Mouse (Mus musculus) heart, postnatal 0 days (tissue): Measurements from ENCODE around the gene Dyrk1a. TPM values are rescaled to one million over a fixed set of nuclear protein-coding genes. Genes with fewer than 3 reads are reported as not detected.
A peak's percentile ranks its signal among the peaks of the same experiment; 100 is the strongest.

Source experiments
- ATAC-seq: fragments of 200-750 bp; cut with Nextera tagmentation; 2 replicates; pipeline ENCODE4 v1.8.0; 2017; ENCODE audit warnings: low read depth, moderate number of reproducible peaks, moderate library complexity; ENCODE audit not compliant: insufficient read depth
- DNase-seq: peaks from one replicate; pipeline ENCODE4 v3.0.0-alpha.2; 2016; ENCODE audit warnings: low spot score
- H3K27ac ChIP-seq: fragments of 300-500 bp; sonication (generic); 2 replicates; pipeline ENCODE4 v1.5.1; 2014; ENCODE audit warnings: low read depth, mild to moderate bottlenecking
- H3K27me3 ChIP-seq: fragments of 300-500 bp; sonication (generic); 2 replicates; pipeline ENCODE4 v1.6.1; 2014; ENCODE audit warnings: low read length, mixed read lengths; ENCODE audit not compliant: control insufficient read depth, insufficient read depth
- H3K36me3 ChIP-seq: fragments of 300-500 bp; sonication (generic); replicated peaks from 2 replicates; pipeline ENCODE4 v1.6.1; 2014; ENCODE audit warnings: low read length, mixed read lengths; ENCODE audit not compliant: control insufficient read depth, insufficient read depth
- H3K4me1 ChIP-seq: fragments of 300-500 bp; sonication (generic); 2 replicates; pipeline ENCODE4 v1.6.1; 2014; ENCODE audit warnings: antibody characterized with exemption; ENCODE audit not compliant: control insufficient read depth, insufficient read depth
- H3K4me2 ChIP-seq: fragments of 300-500 bp; sonication (generic); 2 replicates; pipeline ENCODE4 v1.6.1; 2014; ENCODE audit warnings: low read depth, mild to moderate bottlenecking, low read length, moderate library complexity
- H3K4me3 ChIP-seq: fragments of 300-500 bp; sonication (generic); 2 replicates; pipeline ENCODE4 v1.5.1; 2014; ENCODE audit warnings: low read depth, low read length
- H3K9ac ChIP-seq: fragments of 300-500 bp; sonication (generic); replicated peaks from 2 replicates; pipeline ENCODE4 v1.6.1; 2014; ENCODE audit warnings: low read depth, low read length, mixed read lengths
- H3K9me3 ChIP-seq: fragments of 300-500 bp; sonication (generic); replicated peaks from 2 replicates; pipeline ENCODE4 v1.6.1; 2016; ENCODE audit warnings: low read length; ENCODE audit not compliant: control insufficient read depth
- CTCF ChIP-seq: IDR thresholded peaks from 2 replicates; pipeline ENCODE4 v1.5.1; 2016; ENCODE audit warnings: antibody characterized with exemption, control low read depth, low read depth
- EP300 ChIP-seq: IDR thresholded peaks from 2 replicates; pipeline ENCODE4 v1.6.1; 2016; ENCODE audit warnings: antibody characterized with exemption, low read depth
- WGBS: fragments of 180-500 bp; shearing (Covaris S2); extraction: QIAGEN DNeasy Blood & Tissue Kit; methylation state at CpG from one replicate; pipeline ENCODE4 v1.1.7; 2014; 5-methylcytosine and 5-hydroxymethylcytosine counted together
- polyA plus RNA-seq: library from polyadenylated mRNA; unstranded; fragments of >200 nt; fragmentation: Nextera tagmentation; extraction: Ambion mirVana; gene quantifications from 2 replicates; pipeline ENCODE4 v1.2.1, GENCODE M21; 2015
- total RNA-seq: library from RNA; depleted of rRNA; stranded (reverse); fragments of >200 nt; gene quantifications from 2 replicates; pipeline ENCODE4 v1.2.3, GENCODE M21; 2014; ENCODE audit warnings: low replicate concordance

Gene Dyrk1a
- total and polyA plus RNA-seq, 2 experiments from 2014 or later: 7.7 to 55.2 TPM

DNA sequence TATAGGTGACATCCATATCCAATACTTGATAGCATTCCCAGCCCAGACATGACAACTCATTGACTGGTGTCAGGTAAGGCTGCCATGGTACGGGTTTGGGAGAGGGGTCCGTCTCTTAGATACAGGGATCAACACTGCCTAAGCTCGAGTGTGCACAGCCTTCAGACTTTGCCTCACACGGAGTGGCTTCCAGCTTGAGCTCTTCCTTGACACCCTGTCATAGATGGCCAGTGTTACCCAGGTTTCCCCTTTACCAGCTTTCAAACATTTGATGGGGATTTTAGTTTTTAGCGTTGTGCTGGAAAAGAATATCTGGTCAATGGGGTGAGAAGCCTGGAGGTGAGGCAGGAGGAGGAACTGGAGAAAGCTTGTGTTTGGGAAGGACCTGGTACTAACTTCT lies 2.1 kb upstream of the Dyrk1a start:
- 66% methylated on average over 5 of the region's 5 CpGs for WGBS
- 0 out of 2 replicates have a peak overlapping the region, but pooled peaks have one; percentile 75 for H3K9ac ChIP-seq
- H3K4me3 ChIP-seq: no peak overlapping the region
- H3K4me2 ChIP-seq: peak overlapping the region; percentile 52
- TF ChIP-seq EP300: no peak
- no peak for ATAC-seq
- no peaks in the 10 kb centered on the region for H3K9me3 ChIP-seq
- peak overlapping the region; percentile 100 for H3K27ac ChIP-seq
- no peak for DNase-seq
- H3K36me3 ChIP-seq: no peaks in the 10 kb centered on the region
- no peaks in the 10 kb centered on the region for H3K27me3 ChIP-seq
- H3K4me1 ChIP-seq: peaks cover 7% of the 10 kb centered on the region

DNA sequence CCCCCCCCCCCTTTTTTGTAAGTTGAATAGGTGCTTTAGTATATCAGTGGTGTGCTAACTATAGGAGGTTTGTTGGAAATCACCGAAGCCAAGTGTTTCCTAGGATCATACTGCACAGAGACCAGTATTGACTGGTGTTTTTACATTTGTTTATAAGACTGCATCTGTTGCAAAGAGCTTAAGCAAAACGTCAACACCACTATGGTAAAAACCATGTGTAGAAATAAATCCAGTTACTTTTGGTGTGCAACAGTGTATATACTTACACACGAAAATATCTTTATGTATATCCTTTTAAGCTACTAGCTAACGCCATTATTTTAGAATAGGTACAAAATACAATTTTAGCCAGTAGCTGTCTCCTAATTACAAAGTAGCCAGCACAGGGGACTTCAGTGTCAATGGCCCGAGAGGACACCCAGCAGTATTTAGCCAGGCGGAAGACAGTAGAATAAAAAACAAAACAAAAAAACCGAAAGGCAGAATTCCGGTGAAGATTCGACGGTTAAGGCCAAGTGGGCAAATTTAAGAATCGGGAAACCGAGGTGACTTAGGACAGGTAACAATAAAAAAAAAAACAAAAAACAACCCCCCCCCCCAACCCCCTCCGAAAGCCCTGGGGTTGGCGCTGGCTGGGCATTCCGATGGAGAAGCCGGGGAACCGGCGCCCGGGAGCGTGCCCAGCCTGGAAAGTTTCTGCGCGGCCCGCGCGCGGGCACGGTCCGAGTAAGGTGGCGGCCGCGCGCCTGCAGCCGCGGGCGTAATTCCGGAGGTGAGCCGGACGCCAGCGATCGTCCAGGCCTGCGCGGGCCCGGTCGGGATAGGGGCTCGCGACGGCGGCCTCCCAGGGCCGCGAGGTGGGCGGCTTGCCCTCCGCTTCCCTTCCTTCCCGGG lies 1.2 kb upstream of the Dyrk1a start:
- Histone ChIP-seq H3K4me1 (peaks cover 15% of the 10 kb centered on the region), H3K9me3 (no peaks in the 10 kb centered on the region), H3K36me3 (no peaks in the 10 kb centered on the region), H3K27ac (peak overlapping the region; percentile 100), H3K9ac (peak overlapping the region; percentile 75), H3K4me3 (peak overlapping the region; percentile 95), H3K4me2 (peak overlapping the region; percentile 52), H3K27me3 (no peaks in the 10 kb centered on the region)
- 1% methylated on average over 42 of the region's 53 CpGs for WGBS
- TF ChIP-seq CTCF (no peak), EP300 (no peak)
- DNase-seq (peak; percentile 83), ATAC-seq (peak; percentile 79)

- H3K9ac ChIP-seq: peak overlapping the region; percentile 100
- H3K9me3 ChIP-seq: no peaks in the 10 kb centered on the region
- no peaks in the 10 kb centered on the region for H3K36me3 ChIP-seq
- no peaks in the 10 kb centered on the region for H3K27me3 ChIP-seq
- DNase-seq (peak; percentile 56), ATAC-seq (peak; percentile 1; the same call in 1 of the 2 replicates)
- TF ChIP-seq CTCF: no peak
- TF ChIP-seq EP300: no peak
- WGBS: 0% methylated on average over 57 of the region's 88 CpGs
- peak overlapping the region; percentile 95 for H3K4me3 ChIP-seq
- peak overlapping the region; percentile 100 for H3K27ac ChIP-seq
- peaks cover 33% of the 10 kb centered on the region for H3K4me1 ChIP-seq
- H3K4me2 ChIP-seq: peak overlapping the region; percentile 66
Observed at GRCm38 (mm10) chr16:94570361-94571041, 691 bp downstream of the Dyrk1a start.

DNA sequence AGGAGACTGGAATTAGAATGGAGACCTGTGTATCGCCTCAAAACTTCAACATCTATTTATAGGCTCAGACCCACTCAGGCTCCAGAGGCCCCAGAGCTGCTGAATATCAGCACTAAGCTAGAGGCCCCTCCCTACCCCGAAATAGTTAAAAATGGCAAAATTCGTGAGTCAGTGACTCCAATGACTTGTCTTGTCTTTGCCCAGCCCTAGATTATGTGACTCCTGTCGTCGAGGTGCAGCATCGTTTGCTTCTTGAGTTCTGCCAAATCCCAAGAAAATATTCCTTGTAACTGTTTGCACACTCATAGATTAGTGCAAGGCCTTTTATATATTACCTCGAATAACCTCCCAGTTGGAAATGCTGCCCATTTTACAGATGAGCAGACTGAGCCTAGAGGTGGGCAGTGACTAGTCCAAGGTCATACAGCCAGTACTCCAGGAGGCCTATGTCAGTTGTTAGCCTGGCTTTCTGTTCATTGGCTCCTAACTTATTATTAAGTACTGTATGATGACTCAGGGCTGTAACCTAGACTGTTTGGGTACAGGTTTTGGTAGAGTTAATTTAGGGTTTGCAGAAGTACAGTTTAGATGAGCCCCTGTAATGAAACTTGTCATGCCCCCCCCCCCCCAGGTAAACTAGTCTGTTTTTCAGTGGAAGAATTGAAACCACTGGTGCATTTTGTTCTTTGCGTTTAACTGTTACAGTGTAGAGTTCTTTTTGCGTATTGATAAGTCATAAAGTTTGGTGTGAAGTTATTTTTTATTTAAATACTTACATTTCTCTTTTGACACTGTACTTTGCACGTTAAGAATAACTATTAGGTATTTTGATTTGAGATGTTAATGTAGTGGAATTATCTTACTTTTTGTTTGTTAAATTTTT lies 1.5 kb downstream of the Dyrk1a start:
- WGBS: 16% methylated on average over 10 of the region's 10 CpGs
- peak; percentile 62 for DNase-seq
- H3K36me3 ChIP-seq: no peaks in the 10 kb centered on the region
- H3K4me1 ChIP-seq: peaks cover 41% of the 10 kb centered on the region
- H3K27me3 ChIP-seq: no peaks in the 10 kb centered on the region
- H3K9me3 ChIP-seq: no peaks in the 10 kb centered on the region
- peak overlapping the region; percentile 95 for H3K4me3 ChIP-seq
- H3K4me2 ChIP-seq: peak overlapping the region; percentile 66
- H3K27ac ChIP-seq: peak overlapping the region; percentile 100
- no peak for ATAC-seq
- TF ChIP-seq EP300 (no peak), CTCF (no peak)
- H3K9ac ChIP-seq: peak overlapping the region; percentile 100

GRCm38 (mm10) chr16:94572422-94572821 lies 2.6 kb downstream of the Dyrk1a start:
- 6% methylated on average over 2 of the region's 2 CpGs for WGBS
- H3K36me3 ChIP-seq: no peaks in the 10 kb centered on the region
- H3K9me3 ChIP-seq: no peaks in the 10 kb centered on the region
- DNase-seq: no peak
- H3K9ac ChIP-seq: 0 out of 2 replicates have a peak overlapping the region, but pooled peaks have one; percentile 27
- H3K4me3 ChIP-seq: peak overlapping the region; percentile 26; the same call in 1 of the 2 replicates
- peaks cover 51% of the 10 kb centered on the region for H3K4me1 ChIP-seq
- no peaks in the 10 kb centered on the region for H3K27me3 ChIP-seq
- peak overlapping the region; percentile 61 for H3K27ac ChIP-seq
- TF ChIP-seq CTCF (no peak), EP300 (no peak)
- no peak for ATAC-seq
- H3K4me2 ChIP-seq: peak overlapping the region; percentile 50
